Mouse (Mus musculus) CH12.LX (cell line): ENCODE measurements around the gene Zfp964. TPM values are rescaled to one million over a fixed set of nuclear protein-coding genes. Genes with fewer than 3 reads are reported as not detected.

Source experiments
- DNase-seq: peaks from one replicate; pipeline ENCODE4 v3.0.0-alpha.2; 2013; ENCODE audit errors: extremely low read depth
- H3K27ac ChIP-seq: 2 replicates; pipeline ENCODE4 v1.5.1; 2012; ENCODE audit warnings: low read depth, mild to moderate bottlenecking, control low read depth, moderate library complexity; ENCODE audit not compliant: insufficient read depth
- H3K27me3 ChIP-seq: replicated peaks from 2 replicates; pipeline ENCODE3; 2012; ENCODE audit warnings: inconsistent platforms
- H3K36me3 ChIP-seq, 2 experiments: replicated peaks in 1 of 2; 2 replicates each; pipeline versions ENCODE3 to v1.6.1; 2012; ENCODE audit warnings: inconsistent platforms in 1 of 2, low read length in 1 of 2, mild to moderate bottlenecking in 1 of 2, mixed read lengths in 1 of 2, moderate library complexity in 1 of 2; ENCODE audit not compliant: control insufficient read depth in 1 of 2, insufficient read depth in 1 of 2
- H3K4me1 ChIP-seq, 2 experiments: 2 replicates each; pipeline ENCODE4 v1.6.1; 2012; ENCODE audit warnings: inconsistent platforms in 1 of 2, moderate library complexity in 1 of 2; ENCODE audit not compliant: insufficient read depth in 2 of 2, control insufficient read depth in 1 of 2
- H3K4me2 ChIP-seq: 2 replicates; pipeline ENCODE4 v1.6.1; 2012; ENCODE audit warnings: low read depth, mild to moderate bottlenecking, control low read depth; ENCODE audit not compliant: poor library complexity, insufficient read depth, severe bottlenecking
- H3K4me3 ChIP-seq, 3 experiments: fragments of 150-350 bp in 1 of 3; sonication (generic) in 1 of 3; replicated peaks in 1 of 3; 2 replicates each; pipeline versions ENCODE3 to v1.5.1; 2011 to 2012; ENCODE audit warnings: low read depth in 2 of 3, low read length in 2 of 3, mild to moderate bottlenecking in 2 of 3, moderate library complexity in 2 of 3, control low read depth in 1 of 3, improper control_type of control experiment in 1 of 3, inconsistent platforms in 1 of 3, mixed read lengths in 1 of 3; ENCODE audit not compliant: poor library complexity in 1 of 3
- H3K79me2 ChIP-seq: replicated peaks from 2 replicates; pipeline ENCODE4 v1.6.1; 2012; ENCODE audit warnings: mild to moderate bottlenecking, moderate library complexity; ENCODE audit not compliant: control insufficient read depth, poor library complexity, insufficient read depth, severe bottlenecking; ENCODE audit errors: extremely low read depth
- H3K9ac ChIP-seq: 2 replicates; pipeline ENCODE4 v1.6.1; 2012; ENCODE audit warnings: low read depth, mild to moderate bottlenecking, control low read depth, moderate library complexity; ENCODE audit not compliant: insufficient read depth
- H3K9me3 ChIP-seq: replicated peaks from 2 replicates; pipeline ENCODE3; 2012; ENCODE audit warnings: low read length, inconsistent platforms, mixed read lengths
- CHD1 ChIP-seq: IDR thresholded peaks from 2 replicates; pipeline ENCODE4 v1.6.1; 2012; ENCODE audit warnings: low read depth, low read length, improper control_type of control experiment, inconsistent platforms
- CHD2 ChIP-seq: IDR thresholded peaks from 2 replicates; pipeline ENCODE4 v1.6.1; 2011; ENCODE audit warnings: low read length, improper control_type of control experiment
- CTCF ChIP-seq, 2 experiments: IDR thresholded peaks in 1 of 2; conservative IDR thresholded peaks in 1 of 2; 2 replicates each; pipeline ENCODE4 v1.5.1; 2011 to 2012; ENCODE audit warnings: low read depth in 2 of 2, low read length in 2 of 2, improper control_type of control experiment in 1 of 2, inconsistent platforms in 1 of 2, mild to moderate bottlenecking in 1 of 2, moderate library complexity in 1 of 2
- E2F4 ChIP-seq: IDR thresholded peaks from 2 replicates; pipeline ENCODE4 v1.6.1; 2011; ENCODE audit warnings: low read depth, low read length, improper control_type of control experiment; ENCODE audit not compliant: insufficient replicate concordance
- EP300 ChIP-seq: IDR thresholded peaks from 2 replicates; pipeline ENCODE4 v1.6.1; 2011; ENCODE audit warnings: low read length, improper control_type of control experiment
- GABPA ChIP-seq: IDR thresholded peaks from 2 replicates; pipeline ENCODE4 v1.6.1; 2012; ENCODE audit warnings: low read depth, low read length, improper control_type of control experiment, inconsistent platforms; ENCODE audit not compliant: insufficient replicate concordance
- HCFC1 ChIP-seq: IDR thresholded peaks from 2 replicates; pipeline ENCODE4 v1.6.1; 2012; ENCODE audit warnings: low read depth, mild to moderate bottlenecking, inconsistent platforms, low read length, improper control_type of control experiment
- IRF4 ChIP-seq: IDR thresholded peaks from 2 replicates; pipeline ENCODE4 v1.6.1; 2014; ENCODE audit warnings: low read depth, mild to moderate bottlenecking, inconsistent platforms, low read length, improper control_type of control experiment
- JUND ChIP-seq: conservative IDR thresholded peaks from 2 replicates; pipeline ENCODE4 v1.6.1; 2011; ENCODE audit warnings: low read depth, low read length, improper control_type of control experiment
- KAT2A ChIP-seq: IDR thresholded peaks from 2 replicates; pipeline ENCODE4 v1.6.1; 2012; ENCODE audit warnings: low read length, improper control_type of control experiment, inconsistent platforms; ENCODE audit not compliant: insufficient replicate concordance
- MAFK ChIP-seq: IDR thresholded peaks from 2 replicates; pipeline ENCODE4 v1.6.1; 2011; ENCODE audit warnings: low read length, improper control_type of control experiment; ENCODE audit not compliant: insufficient replicate concordance
- MEF2A ChIP-seq: IDR thresholded peaks from 2 replicates; pipeline ENCODE4 v1.6.1; 2014; ENCODE audit warnings: low read depth, mild to moderate bottlenecking, inconsistent platforms, low read length, improper control_type of control experiment, borderline replicate concordance
- MXI1 ChIP-seq: IDR thresholded peaks from 2 replicates; pipeline ENCODE4 v1.6.1; 2011; ENCODE audit warnings: mild to moderate bottlenecking, low read depth, low read length, improper control_type of control experiment
- MYC ChIP-seq: IDR thresholded peaks from 2 replicates; pipeline ENCODE4 v1.6.1; 2011; ENCODE audit warnings: low read depth, mild to moderate bottlenecking, improper control_type of control experiment, low read length
- NRF1 ChIP-seq: IDR thresholded peaks from 2 replicates; pipeline ENCODE4 v1.6.1; 2014; ENCODE audit warnings: low read depth, mild to moderate bottlenecking, inconsistent platforms, low read length, improper control_type of control experiment, moderate library complexity
- PAX5 ChIP-seq: IDR thresholded peaks from 2 replicates; pipeline ENCODE4 v1.6.1; 2012; ENCODE audit warnings: low read length, inconsistent platforms, mixed read lengths
- POLR2AphosphoS2 ChIP-seq: IDR thresholded peaks from 2 replicates; pipeline ENCODE4 v1.6.1; 2011; ENCODE audit warnings: low read depth, low read length, improper control_type of control experiment
- RCOR1 ChIP-seq: conservative IDR thresholded peaks from 2 replicates; pipeline ENCODE4 v1.6.1; 2012; ENCODE audit warnings: low read depth, mild to moderate bottlenecking, inconsistent platforms, low read length, improper control_type of control experiment
- SIN3A ChIP-seq: IDR thresholded peaks from 2 replicates; pipeline ENCODE4 v1.6.1; 2012; ENCODE audit warnings: low read length, improper control_type of control experiment, inconsistent platforms
- TCF12 ChIP-seq: IDR thresholded peaks from 2 replicates; pipeline ENCODE4 v1.6.1; 2014; ENCODE audit warnings: low read depth, mild to moderate bottlenecking, inconsistent platforms, low read length, improper control_type of control experiment
- USF1 ChIP-seq: IDR thresholded peaks from 2 replicates; pipeline ENCODE4 v1.6.1; 2014; ENCODE audit warnings: low read depth, mild to moderate bottlenecking, inconsistent platforms, low read length, improper control_type of control experiment
- USF2 ChIP-seq: conservative IDR thresholded peaks from 2 replicates; pipeline ENCODE4 v1.6.1; 2011; ENCODE audit warnings: low read depth, low read length, improper control_type of control experiment
- ZMIZ1 ChIP-seq: IDR thresholded peaks from 2 replicates; pipeline ENCODE4 v1.6.1; 2012; ENCODE audit warnings: low read depth, mild to moderate bottlenecking, inconsistent platforms, low read length, improper control_type of control experiment
- ZNF384 ChIP-seq: IDR thresholded peaks from 2 replicates; pipeline ENCODE4 v1.6.1; 2012; ENCODE audit warnings: low read depth, low read length, improper control_type of control experiment, inconsistent platforms
- dilution Hi-C: fragments of 300-500 bp; cut with MboI; formaldehyde crosslinking; loops from 2 replicates; pipeline ENCODE4 v1.14.3; 2020; ENCODE audit warnings: low sequenced_read_pairs; ENCODE audit not compliant: extremely low pct_unique_long_range_greater_than_20kb, extremely low pct_ligation_motif_present
- in situ Hi-C: fragments of 300-500 bp; cut with MboI; formaldehyde crosslinking; loops from 3 replicates; pipeline ENCODE4 v1.14.3; 2019; ENCODE audit warnings: low sequenced_read_pairs, low pct_ligation_motif_present, low pct_unique_long_range_greater_than_20kb, mixed read lengths
- polyA plus RNA-seq: library from polyadenylated mRNA; unstranded; fragments of >175 nt; gene quantifications from 2 replicates; pipeline ENCODE4 v1.2.1, GENCODE M21; 2012; ENCODE audit warnings: low read depth; ENCODE audit not compliant: insufficient read length
- total RNA-seq, 2 experiments: library from RNA; depleted of rRNA; stranded (reverse); fragments of 300-350 nt in 1 of 2; fragments of >200 nt in 1 of 2; gene quantifications; 2 replicates each; pipeline ENCODE4 v1.2.3; 2012 to 2014

The Zfp964 gene
- total and polyA plus RNA-seq, 3 experiments: 0.37 to 0.63 (median 0.55) TPM

DNA sequence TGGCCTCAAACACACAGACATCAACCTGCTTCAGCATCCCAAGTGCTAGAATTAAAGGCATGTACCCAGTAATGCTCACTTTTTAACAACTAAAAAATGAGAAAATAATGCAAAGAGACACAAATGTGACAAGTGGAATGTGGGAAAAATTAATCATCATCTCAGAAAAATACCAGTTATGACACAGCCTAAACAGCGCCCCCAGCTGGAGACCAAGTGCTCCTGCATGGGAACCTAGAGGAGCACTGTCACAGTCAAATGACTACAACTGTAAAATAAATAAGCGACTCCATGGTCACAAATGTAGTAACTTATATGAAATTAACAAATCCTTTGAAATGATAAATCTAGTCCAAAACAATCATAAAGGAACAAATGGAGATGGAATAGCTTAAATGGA is 39.6 kb upstream of the Zfp964 start:
- Histone ChIP-seq H3K9me3 (no peaks in the 10 kb centered on the region), H3K4me3 (no peak overlapping the region), H3K4me2 (no peak overlapping the region), H3K27me3 (no peaks in the 10 kb centered on the region), H3K36me3 (peaks cover 36 to 78% of the 10 kb centered on the region in 2 experiments), H3K27ac (no peak overlapping the region), H3K4me1 (peaks cover 5 to 9% of the 10 kb centered on the region in 2 experiments), H3K79me2 (no peaks in the 10 kb centered on the region), H3K9ac (no peak overlapping the region)
- in situ Hi-C loops: no loop called here
- dilution Hi-C loops: no loop called here
- TF ChIP-seq IRF4: no peak
- TF ChIP-seq CTCF (conservative IDR thresholded peaks at IDR 0.05 in 1 of 2, IDR thresholded peaks at IDR 0.05 in 1 of 2; ENCODE audit: low read depth in 2 of 2, low read length in 2 of 2): peak; percentile 56 to 61
- peak; percentile 29 for DNase-seq

GRCm38 (mm10) chr8:69618078-69618477 is 36.2 kb upstream of the Zfp964 start:
- DNase-seq: no peak
- peaks cover 5 to 16% of the 10 kb centered on the region in 2 experiments for H3K4me1 ChIP-seq
- in situ Hi-C loops: no loop called here
- H3K4me3 ChIP-seq: no peak overlapping the region
- H3K79me2 ChIP-seq: peaks cover 2% of the 10 kb centered on the region; the same call in 1 of the 2 replicates
- no peak overlapping the region for H3K9ac ChIP-seq
- TF ChIP-seq HCFC1 (no peak), MAFK (peak; percentile 45; the same call in 1 of the 2 replicates)
- no peaks in the 10 kb centered on the region for H3K27me3 ChIP-seq
- dilution Hi-C loops: no loop called here
- H3K4me2 ChIP-seq: no peak overlapping the region
- H3K27ac ChIP-seq: no peak overlapping the region
- H3K36me3 ChIP-seq: peaks cover 21 to 57% of the 10 kb centered on the region in 2 experiments
- no peaks in the 10 kb centered on the region for H3K9me3 ChIP-seq

GRCm38 (mm10) chr8:69625095-69625789 is 29.0 kb upstream of the Zfp964 start, which contains the start of gene Zfp868:
Gene Zfp868, minus strand, starts transcription at chr8:69625548.
- dilution Hi-C loops: no loop called here
- in situ Hi-C loops: no loop called here
- Histone ChIP-seq H3K9me3 (no peaks in the 10 kb centered on the region), H3K4me1 (peaks cover 0 to 23% of the 10 kb centered on the region in 2 experiments; a peak in 2 of 4 replicates), H3K4me3 (peak within 1 kb of the TSS; percentile 58 to 92 (median 70)), H3K79me2 (peaks cover 6% of the 10 kb centered on the region), H3K27ac (peak within 1 kb of the TSS; percentile 68), H3K4me2 (peak within 1 kb of the TSS; percentile 81), H3K36me3 (peaks cover 0 to 8% of the 10 kb centered on the region in 2 experiments), H3K27me3 (no peaks in the 10 kb centered on the region), H3K9ac (peak within 1 kb of the TSS; percentile 68)
- peak; percentile 97 for DNase-seq
- TF ChIP-seq KAT2A: peak; percentile 87; the same call in 1 of the 2 replicates
- TF ChIP-seq IRF4: peak; percentile 71
- TF ChIP-seq SIN3A: no peak; the same call in none of the 2 replicates
- no peak for TF ChIP-seq USF1
- TF ChIP-seq JUND: peak; percentile 76
- peak; percentile 58; the same call in 1 of the 2 replicates for TF ChIP-seq GABPA
- peak in 1 of 2 experiments; percentile 90; a peak in 2 of 4 replicates for TF ChIP-seq CTCF (conservative IDR thresholded peaks at IDR 0.05 in 1 of 2, IDR thresholded peaks at IDR 0.05 in 1 of 2; ENCODE audit: low read depth in 2 of 2, low read length in 2 of 2)
- TF ChIP-seq ZNF384: no peak
- no peak for TF ChIP-seq EP300
- peak; percentile 53 for TF ChIP-seq NRF1
- TF ChIP-seq MYC: 0 out of 2 replicates have a peak, but pooled peaks have one; percentile 32
- TF ChIP-seq CHD1: no peak
- TF ChIP-seq ZMIZ1: peak; percentile 82
- TF ChIP-seq RCOR1: no peak
- no peak for TF ChIP-seq PAX5
- peak; percentile 89 for TF ChIP-seq CHD2
- no peak for TF ChIP-seq USF2
- TF ChIP-seq MXI1: no peak; the same call in 1 of the 2 replicates
- peak; percentile 72 for TF ChIP-seq TCF12
- peak; percentile 86 for TF ChIP-seq POLR2AphosphoS2
- TF ChIP-seq E2F4: no peak
- TF ChIP-seq MEF2A: peak; percentile 51; the same call in 1 of the 2 replicates
